Mouse (Mus musculus): ENCODE results near the gene Higd1c. TPM values are rescaled to one million over a fixed set of nuclear protein-coding genes. Genes with fewer than 3 reads are reported as not detected.
"Not testable (repeated sequence)": the region's sequence is repeated elsewhere in the genome, so short reads cannot be mapped to it uniquely, and the experiment has no call there.

Higd1c gene
- polyA plus RNA-seq, 1 experiment from 2014 or later = not detected

GRCm38 (mm10) chr15:100421059-100421757, 56.9 kb downstream of the Higd1c start:
- Histone ChIP-seq H3K4me1 (replicated peaks; ENCODE audit: control insufficient read depth, insufficient read depth, low read length) (peaks cover 12% of the 10 kb centered on the region), H3K9me3 (ENCODE audit: control insufficient read depth, low read length) (no peaks in the 10 kb centered on the region), H3K27ac (ENCODE audit: low read depth, low read length) (no peak overlapping the region), H3K36me3 (ENCODE audit: control insufficient read depth, insufficient read depth, low read length) (no peaks in the 10 kb centered on the region), H3K9ac (ENCODE audit: low read length) (peak overlapping the region; percentile 23; the same call in 1 of the 2 replicates), H3K4me3 (ENCODE audit: low read depth, low read length) (peak overlapping the region; percentile 96; the same call in 1 of the 2 replicates), H3K4me2 (ENCODE audit: low read depth, low read length, severe bottlenecking) (peak overlapping the region; percentile 69), H3K27me3 (ENCODE audit: control insufficient read depth, insufficient read depth, low read length) (peaks cover 19% of the 10 kb centered on the region)
- ATAC-seq (replicated peaks; ENCODE audit: low FRiP score) (no peak), DNase-seq (ENCODE audit: low spot score) (no peak)
- WGBS = 61% methylated on average over 8 of the region's 8 CpGs

GRCm38 (mm10) chr15:100421758-100422197, 57.4 kb downstream of the Higd1c start, which contains the start of gene Gm5475:
Gene Gm5475, plus strand, starts transcription at chr15:100422147.
- WGBS = 21% methylated on average over 3 of the region's 3 CpGs
- not testable (repeated sequence) for ATAC-seq (replicated peaks; ENCODE audit: low FRiP score); DNase-seq (ENCODE audit: low spot score); H3K36me3 ChIP-seq (ENCODE audit: control insufficient read depth, insufficient read depth, low read length); H3K27ac ChIP-seq (ENCODE audit: low read depth, low read length); H3K9me3 ChIP-seq (ENCODE audit: control insufficient read depth, low read length)
- Histone ChIP-seq H3K9ac (ENCODE audit: low read length) (peak within 1 kb of the TSS; percentile 90), H3K27me3 (ENCODE audit: control insufficient read depth, insufficient read depth, low read length) (peaks cover 19% of the 10 kb centered on the region), H3K4me3 (ENCODE audit: low read depth, low read length) (peak within 1 kb of the TSS; percentile 96), H3K4me1 (replicated peaks; ENCODE audit: control insufficient read depth, insufficient read depth, low read length) (peaks cover 12% of the 10 kb centered on the region), H3K4me2 (ENCODE audit: low read depth, low read length, severe bottlenecking) (peak within 1 kb of the TSS; percentile 69)

GRCm38 (mm10) chr15:100422476-100422875, 58.1 kb downstream of the Higd1c start:
- no peak overlapping the region for H3K27ac ChIP-seq (ENCODE audit: low read depth, low read length)
- H3K4me1 ChIP-seq (replicated peaks; ENCODE audit: control insufficient read depth, insufficient read depth, low read length) = peaks cover 12% of the 10 kb centered on the region
- H3K27me3 ChIP-seq (ENCODE audit: control insufficient read depth, insufficient read depth, low read length) = peaks cover 19% of the 10 kb centered on the region
- peak overlapping the region; percentile 96 for H3K4me3 ChIP-seq (ENCODE audit: low read depth, low read length)
- H3K4me2 ChIP-seq (ENCODE audit: low read depth, low read length, severe bottlenecking) = peak overlapping the region; percentile 69
- peak; percentile 78 for ATAC-seq (replicated peaks; ENCODE audit: low FRiP score)
- no peaks in the 10 kb centered on the region for H3K9me3 ChIP-seq (ENCODE audit: control insufficient read depth, low read length)
- DNase-seq (ENCODE audit: low spot score) = peak; percentile 71
- WGBS = under 1% methylated on average over 40 of the region's 44 CpGs
- H3K36me3 ChIP-seq (ENCODE audit: control insufficient read depth, insufficient read depth, low read length) = no peaks in the 10 kb centered on the region
- peak overlapping the region; percentile 90 for H3K9ac ChIP-seq (ENCODE audit: low read length)

- Histone ChIP-seq H3K27me3 (ENCODE audit: control insufficient read depth, insufficient read depth, low read length) (peaks cover 19% of the 10 kb centered on the region), H3K4me2 (ENCODE audit: low read depth, low read length, severe bottlenecking) (peak overlapping the region; percentile 69), H3K9ac (ENCODE audit: low read length) (peak overlapping the region; percentile 90), H3K4me3 (ENCODE audit: low read depth, low read length) (peak overlapping the region; percentile 96), H3K36me3 (ENCODE audit: control insufficient read depth, insufficient read depth, low read length) (no peaks in the 10 kb centered on the region), H3K27ac (ENCODE audit: low read depth, low read length) (no peak overlapping the region), H3K9me3 (ENCODE audit: control insufficient read depth, low read length) (no peaks in the 10 kb centered on the region), H3K4me1 (replicated peaks; ENCODE audit: control insufficient read depth, insufficient read depth, low read length) (peaks cover 12% of the 10 kb centered on the region)
- DNase-seq (ENCODE audit: low spot score) (peak; percentile 99), ATAC-seq (replicated peaks; ENCODE audit: low FRiP score) (peak; percentile 99)
- 1% methylated on average over 65 of the region's 65 CpGs for WGBS
Observed at GRCm38 (mm10) chr15:100422899-100423860, 58.8 kb downstream of the Higd1c start.

GRCm38 (mm10) chr15:100423916-100424315, 59.6 kb downstream of the Higd1c start:
- Histone ChIP-seq H3K4me2 (ENCODE audit: low read depth, low read length, severe bottlenecking) (peak overlapping the region; percentile 69), H3K27ac (ENCODE audit: low read depth, low read length) (no peak overlapping the region), H3K27me3 (ENCODE audit: control insufficient read depth, insufficient read depth, low read length) (peaks cover 19% of the 10 kb centered on the region), H3K4me1 (replicated peaks; ENCODE audit: control insufficient read depth, insufficient read depth, low read length) (peaks cover 12% of the 10 kb centered on the region), H3K36me3 (ENCODE audit: control insufficient read depth, insufficient read depth, low read length) (no peaks in the 10 kb centered on the region), H3K9ac (ENCODE audit: low read length) (peak overlapping the region; percentile 12), H3K9me3 (ENCODE audit: control insufficient read depth, low read length) (no peaks in the 10 kb centered on the region), H3K4me3 (ENCODE audit: low read depth, low read length) (peak overlapping the region; percentile 96)
- no peak for ATAC-seq (replicated peaks; ENCODE audit: low FRiP score)
- no peak for DNase-seq (ENCODE audit: low spot score)
- WGBS = 3% methylated on average over 14 of the region's 14 CpGs

GRCm38 (mm10) chr15:100424396-100425122, 60.2 kb downstream of the Higd1c start, which contains the start of gene Slc11a2:
Gene Slc11a2, minus strand, starts transcription at chr15:100425072.
- Histone ChIP-seq H3K27me3 (ENCODE audit: control insufficient read depth, insufficient read depth, low read length) (peaks cover 19% of the 10 kb centered on the region), H3K9me3 (ENCODE audit: control insufficient read depth, low read length) (no peaks in the 10 kb centered on the region), H3K36me3 (ENCODE audit: control insufficient read depth, insufficient read depth, low read length) (no peaks in the 10 kb centered on the region), H3K27ac (ENCODE audit: low read depth, low read length) (no peak within 1 kb of the TSS), H3K4me2 (ENCODE audit: low read depth, low read length, severe bottlenecking) (peak within 1 kb of the TSS; percentile 69), H3K9ac (ENCODE audit: low read length) (peak within 1 kb of the TSS; percentile 12), H3K4me3 (ENCODE audit: low read depth, low read length) (peak within 1 kb of the TSS; percentile 96), H3K4me1 (replicated peaks; ENCODE audit: control insufficient read depth, insufficient read depth, low read length) (peaks cover 12% of the 10 kb centered on the region)
- WGBS = 28% methylated on average over 17 of the region's 17 CpGs
- ATAC-seq (replicated peaks; ENCODE audit: low FRiP score) (no peak), DNase-seq (ENCODE audit: low spot score) (no peak)

GRCm38 (mm10) chr15:100428296-100428905, 64.1 kb downstream of the Higd1c start:
- 83% methylated on average over 13 of the region's 13 CpGs for WGBS
- no peak for ATAC-seq (replicated peaks; ENCODE audit: low FRiP score)
- no peak overlapping the region for H3K9ac ChIP-seq (ENCODE audit: low read length)
- no peaks in the 10 kb centered on the region for H3K9me3 ChIP-seq (ENCODE audit: control insufficient read depth, low read length)
- no peak overlapping the region for H3K4me2 ChIP-seq (ENCODE audit: low read depth, low read length, severe bottlenecking)
- H3K36me3 ChIP-seq (ENCODE audit: control insufficient read depth, insufficient read depth, low read length) = no peaks in the 10 kb centered on the region
- H3K4me1 ChIP-seq (replicated peaks; ENCODE audit: control insufficient read depth, insufficient read depth, low read length) = peaks cover 3% of the 10 kb centered on the region
- H3K27ac ChIP-seq (ENCODE audit: low read depth, low read length) = no peak overlapping the region
- no peak overlapping the region for H3K4me3 ChIP-seq (ENCODE audit: low read depth, low read length)
- DNase-seq (ENCODE audit: low spot score) = no peak
- peaks cover 18% of the 10 kb centered on the region for H3K27me3 ChIP-seq (ENCODE audit: control insufficient read depth, insufficient read depth, low read length)
